Mouse (Mus musculus) C2C12 (cell line): ENCODE results near the gene Nek8. TPM values are rescaled to one million over a fixed set of nuclear protein-coding genes. Genes with fewer than 3 reads are reported as not detected.
A peak's percentile ranks its signal among the peaks of the same experiment; 100 is the strongest.

Experiments
- H3K27me3 ChIP-seq: one replicate; pipeline ENCODE4 v1.6.1; 2011; ENCODE audit not compliant: control insufficient read depth, insufficient read depth, insufficient read length
- H3K36me3 ChIP-seq: one replicate; pipeline ENCODE4 v1.6.1; 2011; ENCODE audit not compliant: control insufficient read depth, insufficient read depth
- H3K4me3 ChIP-seq: one replicate; pipeline ENCODE4 v1.5.1; 2011; ENCODE audit warnings: mild to moderate bottlenecking, control low read depth; ENCODE audit not compliant: poor library complexity, insufficient read depth, severe bottlenecking
- H3K79me2 ChIP-seq: one replicate; pipeline ENCODE4 v1.6.1; 2011; ENCODE audit not compliant: control insufficient read depth, insufficient read depth
- H3K79me3 ChIP-seq: one replicate; pipeline ENCODE4 v1.6.1; 2011; ENCODE audit warnings: low read depth, control low read depth
- H3ac ChIP-seq: one replicate; pipeline ENCODE3; 2011; ENCODE audit warnings: low read depth; ENCODE audit not compliant: control insufficient read depth, insufficient read length
- CEBPB ChIP-seq: IDR thresholded peaks from one replicate; pipeline ENCODE4 v1.6.1; 2011; ENCODE audit warnings: low read depth, mild to moderate bottlenecking, control low read depth, moderate library complexity
- CTCF ChIP-seq: IDR thresholded peaks from one replicate; pipeline ENCODE4 v1.5.1; 2011; ENCODE audit not compliant: control insufficient read depth, insufficient read depth, insufficient read length
- FOSL1 ChIP-seq: IDR thresholded peaks from one replicate; pipeline ENCODE4 v1.8.0; 2011; ENCODE audit warnings: mild to moderate bottlenecking, low read length; ENCODE audit not compliant: poor library complexity, insufficient read depth, severe bottlenecking
- MAX ChIP-seq: IDR thresholded peaks from one replicate; pipeline ENCODE4 v1.6.1; 2011; ENCODE audit warnings: mild to moderate bottlenecking, control low read depth
- MYOD1 ChIP-seq: IDR thresholded peaks from one replicate; pipeline ENCODE4 v1.6.1; 2011; ENCODE audit warnings: low read depth; ENCODE audit not compliant: control insufficient read depth, insufficient read length
- MYOG ChIP-seq: IDR thresholded peaks from one replicate; pipeline ENCODE4 v1.6.1; 2011; ENCODE audit not compliant: control insufficient read depth, insufficient read length; ENCODE audit errors: extremely low read depth
- USF1 ChIP-seq: IDR thresholded peaks from one replicate; pipeline ENCODE4 v1.6.1; 2011; ENCODE audit warnings: low read depth, mild to moderate bottlenecking, control low read depth, moderate library complexity
- polyA plus RNA-seq: library from polyadenylated mRNA; unstranded; fragments of >200 nt; fragmentation: generic; extraction: Trizol; gene quantifications from one replicate; pipeline ENCODE4 v1.2.1, GENCODE M21; 2012; ENCODE audit warnings: missing spikeins

Gene Nek8
- polyA plus RNA-seq, 1 experiment, result 8.9 TPM

DNA sequence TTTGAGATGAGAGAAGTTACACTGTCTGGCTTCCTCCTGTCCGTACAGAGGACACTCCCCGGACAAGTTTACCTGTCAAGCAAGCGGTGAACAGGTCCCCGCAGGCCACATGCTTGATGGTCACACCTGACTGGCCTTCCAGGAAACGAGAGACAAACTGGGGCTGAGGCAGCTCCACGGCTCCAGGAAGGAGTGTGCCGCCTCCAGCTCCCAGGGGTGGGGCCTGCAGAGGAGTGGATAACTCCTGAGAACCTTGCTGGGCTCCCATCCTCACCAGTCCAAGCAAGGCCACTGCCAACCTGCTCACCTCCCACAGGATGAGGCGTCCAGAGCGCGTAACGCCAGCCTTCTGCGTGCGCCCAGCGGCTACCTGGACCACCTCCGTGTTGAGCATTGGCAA is 6.2 kb downstream of the Nek8 start:
- Histone ChIP-seq H3K79me2 (peaks cover under 1% of the 10 kb centered on the region), H3K4me3 (no peak overlapping the region), H3ac (no peak overlapping the region), H3K27me3 (no peaks in the 10 kb centered on the region), H3K36me3 (peaks cover 7% of the 10 kb centered on the region), H3K79me3 (no peaks in the 10 kb centered on the region)
- no peak for TF ChIP-seq USF1
- no peak for TF ChIP-seq MYOD1
- no peak for TF ChIP-seq MYOG
- no peak for TF ChIP-seq CEBPB

- peaks cover 14% of the 10 kb centered on the region for H3K79me3 ChIP-seq
- H3K4me3 ChIP-seq, result no peak overlapping the region
- no peak overlapping the region for H3ac ChIP-seq
- H3K79me2 ChIP-seq, result peaks cover 16% of the 10 kb centered on the region
- no peaks in the 10 kb centered on the region for H3K27me3 ChIP-seq
- H3K36me3 ChIP-seq, result peaks cover 7% of the 10 kb centered on the region
- TF ChIP-seq MYOD1 (no peak), CTCF (no peak), FOSL1 (no peak), MYOG (no peak), CEBPB (no peak), USF1 (no peak), MAX (no peak)
Observed at GRCm38 (mm10) chr11:78168541-78169468, 7.7 kb downstream of the Nek8 start.

DNA sequence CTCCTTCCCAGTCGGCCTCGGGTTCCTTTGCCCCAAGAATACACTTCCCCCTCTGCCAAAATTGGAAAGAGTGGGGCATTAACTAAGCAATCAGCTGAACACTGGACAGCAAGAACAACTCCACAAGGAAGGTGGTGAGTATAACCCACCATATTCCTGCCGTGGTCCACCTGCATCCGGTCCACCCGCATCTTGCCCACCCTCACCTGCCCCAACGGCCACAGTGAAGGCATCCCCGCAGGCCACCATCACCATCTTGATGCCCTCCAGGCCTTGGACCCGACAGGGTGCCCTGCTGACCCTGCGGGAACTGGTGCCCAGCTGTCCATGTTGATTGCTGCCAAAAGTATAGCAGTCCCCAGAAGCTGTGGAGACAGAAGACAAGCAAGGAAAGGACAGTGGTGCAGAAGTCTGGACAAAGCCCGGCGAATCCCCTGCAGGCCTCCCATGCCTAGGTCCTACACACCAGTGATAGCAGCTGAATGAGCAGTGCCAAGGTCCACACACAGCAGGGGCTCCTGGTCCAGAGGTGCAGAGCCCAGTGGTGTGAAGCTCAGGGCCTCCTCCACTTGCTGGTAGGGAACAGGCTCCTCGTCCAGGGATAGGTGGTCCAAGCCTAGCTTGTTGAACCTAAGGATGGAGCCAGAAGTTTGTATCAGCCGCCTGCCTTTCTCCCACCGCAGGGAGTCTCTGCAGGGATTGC is 9.1 kb downstream of the Nek8 start:
- TF ChIP-seq USF1 (no peak), CEBPB (no peak), MYOD1 (no peak), MYOG (no peak), FOSL1 (no peak), CTCF (no peak), MAX (no peak)
- H3K79me3 ChIP-seq, result peaks cover 28% of the 10 kb centered on the region
- no peaks in the 10 kb centered on the region for H3K27me3 ChIP-seq
- H3K4me3 ChIP-seq, result no peak overlapping the region
- peaks cover 16% of the 10 kb centered on the region for H3K36me3 ChIP-seq
- H3K79me2 ChIP-seq, result peaks cover 30% of the 10 kb centered on the region
- no peak overlapping the region for H3ac ChIP-seq

- Histone ChIP-seq H3K27me3 (no peaks in the 10 kb centered on the region), H3K36me3 (peaks cover 18% of the 10 kb centered on the region), H3K79me3 (peaks cover 36% of the 10 kb centered on the region), H3K4me3 (no peak overlapping the region), H3K79me2 (peaks cover 37% of the 10 kb centered on the region), H3ac (no peak overlapping the region)
- TF ChIP-seq USF1, result no peak
- no peak for TF ChIP-seq MYOG
- TF ChIP-seq MAX, result no peak
- TF ChIP-seq CEBPB, result no peak
- no peak for TF ChIP-seq FOSL1
- no peak for TF ChIP-seq MYOD1
- no peak for TF ChIP-seq CTCF
Observed at GRCm38 (mm10) chr11:78166640-78167039, 9.8 kb downstream of the Nek8 start.

- H3ac ChIP-seq, result peak overlapping the region; percentile 73
- H3K27me3 ChIP-seq, result no peaks in the 10 kb centered on the region
- H3K79me2 ChIP-seq, result peaks cover 42% of the 10 kb centered on the region
- H3K4me3 ChIP-seq, result peak overlapping the region; percentile 94
- H3K36me3 ChIP-seq, result peaks cover 21% of the 10 kb centered on the region
- H3K79me3 ChIP-seq, result peaks cover 38% of the 10 kb centered on the region
- TF ChIP-seq MAX (no peak), MYOD1 (no peak), CEBPB (no peak), USF1 (no peak), FOSL1 (no peak), CTCF (no peak), MYOG (no peak)
Observed at GRCm38 (mm10) chr11:78166161-78166560, 10.3 kb downstream of the Nek8 start.
